Mouse (Mus musculus): ENCODE data around the gene Frmpd2. TPM values are rescaled to one million over a fixed set of nuclear protein-coding genes. Genes with fewer than 3 reads are reported as not detected.

Frmpd2 gene
- polyA plus RNA-seq, 1 experiment, result not detected

DNA sequence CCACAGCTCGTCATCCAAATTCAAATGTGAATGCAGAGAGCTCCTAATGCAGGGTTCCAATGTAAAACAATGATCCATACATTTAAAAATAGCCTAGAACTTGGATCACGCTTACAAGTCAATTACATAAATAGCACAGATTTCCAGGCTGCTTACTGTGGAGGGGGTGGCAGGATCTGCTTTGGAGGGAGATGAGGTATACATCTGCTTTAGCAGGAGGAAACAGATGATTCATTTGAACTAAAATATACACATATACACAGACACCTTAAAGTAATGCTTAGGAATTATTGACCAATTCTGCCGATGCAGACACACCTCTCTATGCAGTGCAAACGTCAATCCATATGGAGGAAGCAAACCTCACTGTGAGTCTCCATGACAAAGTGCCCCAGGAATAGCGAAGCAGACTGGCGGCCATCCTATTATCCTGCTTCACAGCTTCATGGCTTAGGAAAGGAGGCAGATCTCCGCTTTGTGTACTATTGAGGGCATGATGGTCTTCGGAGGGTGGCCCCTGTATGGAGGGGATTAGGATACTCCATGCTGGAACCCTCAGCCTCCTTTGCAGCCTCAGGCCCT is 59.9 kb downstream of the Frmpd2 start:
- H3K4me3 ChIP-seq (ENCODE audit: insufficient read depth, low read length), result no peak overlapping the region
- TF ChIP-seq CTCF (IDR thresholded peaks at IDR 0.05; ENCODE audit: low read depth, low read length) (no peak), POLR2A (IDR thresholded peaks at IDR 0.05; ENCODE audit: borderline replicate concordance, low read depth, low read length) (no peak)
- no peaks in the 10 kb centered on the region for H3K4me1 ChIP-seq (ENCODE audit: control insufficient read depth, insufficient read depth, low read length)
- H3K27ac ChIP-seq (ENCODE audit: insufficient read depth, low read depth, low read length), result no peak overlapping the region

DNA sequence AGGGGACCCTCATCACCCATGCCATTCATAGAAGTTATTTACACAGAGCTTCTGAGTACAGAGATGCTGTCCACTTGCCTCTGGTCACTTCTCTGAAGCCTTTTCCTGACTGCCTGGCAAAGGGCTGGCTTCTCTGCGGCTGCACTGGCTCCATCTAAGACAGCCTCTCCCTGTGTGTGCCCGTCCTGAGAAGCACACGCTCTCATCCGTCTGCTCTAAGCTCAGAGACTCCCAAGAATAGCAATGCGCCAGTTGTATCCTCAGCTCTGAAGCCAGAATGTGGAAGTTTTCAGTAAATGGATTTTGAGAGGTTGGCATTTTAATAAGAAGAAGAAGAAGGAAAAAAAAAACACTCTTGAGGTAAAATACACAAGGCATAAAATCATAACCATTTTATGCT is 61.3 kb downstream of the Frmpd2 start:
- Histone ChIP-seq H3K4me1 (ENCODE audit: control insufficient read depth, insufficient read depth, low read length) (no peaks in the 10 kb centered on the region), H3K27ac (ENCODE audit: insufficient read depth, low read depth, low read length) (no peak overlapping the region), H3K4me3 (ENCODE audit: insufficient read depth, low read length) (no peak overlapping the region)
- TF ChIP-seq CTCF (IDR thresholded peaks at IDR 0.05; ENCODE audit: low read depth, low read length) (no peak), POLR2A (IDR thresholded peaks at IDR 0.05; ENCODE audit: borderline replicate concordance, low read depth, low read length) (no peak)

DNA sequence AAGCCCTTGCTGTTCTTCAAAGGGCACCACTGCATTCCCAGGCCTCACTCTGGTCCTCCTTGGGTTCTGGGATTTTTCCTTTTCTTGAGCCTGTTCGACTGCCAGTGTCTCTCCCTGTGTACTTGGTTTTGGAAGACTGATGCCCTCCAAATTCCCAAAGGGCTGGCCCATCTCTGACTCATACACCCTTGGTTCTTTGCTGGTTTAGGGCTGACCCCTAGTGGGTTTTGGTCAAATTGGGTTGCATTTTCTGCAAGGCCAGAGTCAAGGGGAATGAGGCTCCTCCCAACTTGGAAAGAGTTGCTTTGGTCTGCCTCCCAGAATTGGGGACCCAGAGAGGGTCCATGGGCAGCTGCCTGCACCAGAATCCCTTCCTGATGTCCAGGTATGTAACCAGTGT is 62.0 kb downstream of the Frmpd2 start:
- H3K27ac ChIP-seq (ENCODE audit: insufficient read depth, low read depth, low read length), result no peak overlapping the region
- H3K4me3 ChIP-seq (ENCODE audit: insufficient read depth, low read length), result no peak overlapping the region
- H3K4me1 ChIP-seq (ENCODE audit: control insufficient read depth, insufficient read depth, low read length), result no peaks in the 10 kb centered on the region
- no peak for TF ChIP-seq POLR2A (IDR thresholded peaks at IDR 0.05; ENCODE audit: borderline replicate concordance, low read depth, low read length)
- no peak for TF ChIP-seq CTCF (IDR thresholded peaks at IDR 0.05; ENCODE audit: low read depth, low read length)

DNA sequence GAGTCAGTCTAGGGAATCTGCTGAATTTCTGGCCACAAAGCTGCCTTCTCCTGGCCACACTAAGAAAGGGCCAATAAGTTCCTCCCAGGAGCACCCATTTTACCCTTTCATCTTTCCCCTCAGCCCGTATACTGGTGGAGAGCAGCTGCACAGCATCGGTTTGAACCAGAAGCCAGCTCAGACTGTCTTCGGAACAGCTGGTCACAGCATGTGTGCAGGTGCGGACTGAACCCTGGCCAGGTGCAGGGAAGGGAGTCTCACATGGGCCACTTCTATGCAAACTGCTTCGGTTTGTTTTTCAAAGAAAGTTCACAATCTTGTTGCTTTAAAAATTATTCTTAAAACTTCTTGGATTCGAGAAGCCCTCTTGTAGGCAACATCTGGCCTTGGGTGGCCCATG is 63.8 kb downstream of the Frmpd2 start:
- Histone ChIP-seq H3K4me3 (ENCODE audit: insufficient read depth, low read length) (no peak overlapping the region), H3K4me1 (ENCODE audit: control insufficient read depth, insufficient read depth, low read length) (no peaks in the 10 kb centered on the region), H3K27ac (ENCODE audit: insufficient read depth, low read depth, low read length) (no peak overlapping the region)
- TF ChIP-seq CTCF (IDR thresholded peaks at IDR 0.05; ENCODE audit: low read depth, low read length) (no peak), POLR2A (IDR thresholded peaks at IDR 0.05; ENCODE audit: borderline replicate concordance, low read depth, low read length) (no peak)

DNA sequence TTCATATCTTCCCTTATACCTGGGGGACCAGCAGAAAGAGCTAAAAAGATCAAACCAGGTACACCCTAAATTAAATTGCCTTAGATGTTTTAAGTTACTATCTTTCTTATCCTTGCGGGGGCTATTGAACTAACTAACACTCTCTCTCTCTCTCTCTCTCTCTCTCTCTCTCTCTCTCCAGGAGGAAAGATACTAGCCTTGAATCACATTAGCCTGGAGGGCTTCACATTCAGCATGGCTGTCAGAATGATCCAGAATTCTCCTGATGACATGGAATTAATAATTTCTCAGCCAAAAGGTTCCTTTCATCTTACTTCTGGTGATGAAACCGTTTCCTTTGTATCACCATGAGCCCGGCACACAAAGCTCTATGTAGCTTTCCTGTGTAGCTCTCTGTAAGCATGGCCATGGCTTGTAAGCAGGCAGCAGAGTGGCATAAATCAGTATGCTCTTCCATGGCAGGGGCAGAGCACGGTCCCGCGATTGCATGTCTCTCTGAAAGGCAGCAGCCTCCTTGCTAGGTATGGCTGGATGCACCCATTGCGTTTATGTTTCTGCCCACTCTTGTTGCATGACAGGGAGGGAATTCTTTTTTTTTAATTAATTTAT is 68.2 kb downstream of the Frmpd2 start:
- Histone ChIP-seq H3K4me3 (ENCODE audit: insufficient read depth, low read length) (no peak overlapping the region), H3K4me1 (ENCODE audit: control insufficient read depth, insufficient read depth, low read length) (no peaks in the 10 kb centered on the region), H3K27ac (ENCODE audit: insufficient read depth, low read depth, low read length) (no peak overlapping the region)
- no peak for TF ChIP-seq CTCF (IDR thresholded peaks at IDR 0.05; ENCODE audit: low read depth, low read length)
- no peak for TF ChIP-seq POLR2A (IDR thresholded peaks at IDR 0.05; ENCODE audit: borderline replicate concordance, low read depth, low read length)

DNA sequence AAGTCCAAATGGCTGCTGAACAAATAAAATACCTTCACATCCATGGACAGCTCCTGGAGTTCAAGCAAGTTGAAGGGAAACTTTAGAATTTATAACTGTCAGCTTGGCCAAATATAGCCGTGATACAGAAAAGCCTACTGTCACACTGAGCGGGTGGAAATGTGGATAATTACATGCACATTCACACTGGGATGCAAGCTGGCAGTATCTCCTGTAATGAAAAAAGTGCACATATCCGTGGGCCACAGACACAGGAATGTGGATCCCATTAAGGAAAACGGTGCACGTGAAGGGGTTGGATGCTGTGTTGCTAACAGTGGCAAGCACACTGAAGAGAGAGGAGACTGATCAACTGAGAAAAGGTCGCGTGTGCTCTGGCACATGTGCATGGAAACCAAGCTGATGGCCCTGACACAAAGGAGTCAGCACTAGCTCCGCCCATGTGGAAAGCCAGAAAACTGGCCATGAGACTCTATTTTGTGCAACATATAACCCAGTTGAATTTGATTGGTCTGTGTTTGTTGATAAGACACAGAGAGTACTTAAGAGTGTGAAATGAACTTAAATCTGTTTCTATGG is 74.2 kb downstream of the Frmpd2 start:
- TF ChIP-seq POLR2A (IDR thresholded peaks at IDR 0.05; ENCODE audit: borderline replicate concordance, low read depth, low read length) (no peak), CTCF (IDR thresholded peaks at IDR 0.05; ENCODE audit: low read depth, low read length) (no peak)
- Histone ChIP-seq H3K4me3 (ENCODE audit: insufficient read depth, low read length) (no peak overlapping the region), H3K4me1 (ENCODE audit: control insufficient read depth, insufficient read depth, low read length) (no peaks in the 10 kb centered on the region), H3K27ac (ENCODE audit: insufficient read depth, low read depth, low read length) (no peak overlapping the region)

DNA sequence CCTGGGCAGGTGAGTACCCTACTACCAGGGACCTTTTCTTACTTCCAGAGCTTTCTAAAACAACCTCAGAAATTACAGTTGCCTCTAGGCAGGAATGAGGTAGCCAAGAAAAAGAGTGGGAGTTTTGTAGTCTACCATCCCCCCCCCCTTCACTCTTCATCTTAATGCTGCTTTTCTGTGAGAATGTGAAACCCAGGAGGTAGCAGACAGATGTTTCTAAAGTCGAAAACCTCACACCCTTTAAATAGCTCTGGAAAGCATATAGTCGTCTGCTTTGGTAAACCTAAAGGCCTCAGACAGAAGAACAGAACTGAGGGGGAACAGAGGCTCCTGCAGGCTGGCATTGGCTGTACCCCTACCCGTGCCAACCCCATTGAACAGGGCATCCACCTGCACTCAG is 77.2 kb downstream of the Frmpd2 start:
- no peak for TF ChIP-seq CTCF (IDR thresholded peaks at IDR 0.05; ENCODE audit: low read depth, low read length)
- TF ChIP-seq POLR2A (IDR thresholded peaks at IDR 0.05; ENCODE audit: borderline replicate concordance, low read depth, low read length), result no peak
- H3K4me1 ChIP-seq (ENCODE audit: control insufficient read depth, insufficient read depth, low read length), result no peaks in the 10 kb centered on the region
- H3K27ac ChIP-seq (ENCODE audit: insufficient read depth, low read depth, low read length), result no peak overlapping the region
- H3K4me3 ChIP-seq (ENCODE audit: insufficient read depth, low read length), result no peak overlapping the region

DNA sequence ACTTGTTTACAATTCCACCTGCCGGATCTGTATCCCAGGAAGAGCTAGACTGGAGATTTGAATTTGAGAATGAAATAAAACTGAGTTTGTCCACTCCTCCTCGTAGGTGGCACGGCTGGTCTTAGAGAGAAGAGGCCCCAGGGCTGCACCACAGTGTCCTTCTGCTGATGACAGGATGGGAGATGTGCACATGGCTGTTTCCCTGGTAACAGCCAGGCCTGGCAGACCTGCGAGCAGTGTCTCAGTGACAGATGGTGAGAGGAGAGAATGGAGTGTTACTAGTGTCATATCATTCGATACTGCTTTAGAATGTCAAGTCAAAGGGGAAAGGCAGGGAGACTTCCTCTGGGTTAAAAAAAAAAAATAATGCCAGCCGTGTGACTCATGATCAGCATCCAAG is 78.4 kb downstream of the Frmpd2 start:
- Histone ChIP-seq H3K4me3 (ENCODE audit: insufficient read depth, low read length) (no peak overlapping the region), H3K4me1 (ENCODE audit: control insufficient read depth, insufficient read depth, low read length) (no peaks in the 10 kb centered on the region), H3K27ac (ENCODE audit: insufficient read depth, low read depth, low read length) (no peak overlapping the region)
- TF ChIP-seq POLR2A (IDR thresholded peaks at IDR 0.05; ENCODE audit: borderline replicate concordance, low read depth, low read length), result no peak
- TF ChIP-seq CTCF (IDR thresholded peaks at IDR 0.05; ENCODE audit: low read depth, low read length), result no peak

DNA sequence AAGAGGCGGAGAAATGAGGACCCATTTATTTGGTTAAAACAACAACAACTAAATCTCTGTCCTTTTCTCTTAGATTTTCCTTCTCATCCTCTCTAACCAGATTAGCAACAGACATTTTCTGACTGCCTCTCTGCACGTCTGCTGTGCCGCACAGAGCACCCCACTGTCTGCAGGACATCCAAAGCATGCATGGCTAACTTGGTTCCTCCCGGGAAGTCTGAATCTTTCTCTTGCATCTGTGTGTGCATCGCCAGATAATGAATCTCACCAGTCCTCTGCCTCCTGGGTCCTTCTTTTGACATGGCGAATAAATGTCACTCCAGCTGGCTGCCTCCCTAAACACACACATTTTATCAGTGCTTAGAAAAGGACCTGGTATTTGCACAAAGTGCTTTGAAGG is 99.2 kb downstream of the Frmpd2 start:
- Histone ChIP-seq H3K4me1 (ENCODE audit: control insufficient read depth, insufficient read depth, low read length) (no peaks in the 10 kb centered on the region), H3K4me3 (ENCODE audit: insufficient read depth, low read length) (no peak overlapping the region), H3K27ac (ENCODE audit: insufficient read depth, low read depth, low read length) (no peak overlapping the region)
- no peak for TF ChIP-seq CTCF (IDR thresholded peaks at IDR 0.05; ENCODE audit: low read depth, low read length)
- TF ChIP-seq POLR2A (IDR thresholded peaks at IDR 0.05; ENCODE audit: borderline replicate concordance, low read depth, low read length), result no peak

DNA sequence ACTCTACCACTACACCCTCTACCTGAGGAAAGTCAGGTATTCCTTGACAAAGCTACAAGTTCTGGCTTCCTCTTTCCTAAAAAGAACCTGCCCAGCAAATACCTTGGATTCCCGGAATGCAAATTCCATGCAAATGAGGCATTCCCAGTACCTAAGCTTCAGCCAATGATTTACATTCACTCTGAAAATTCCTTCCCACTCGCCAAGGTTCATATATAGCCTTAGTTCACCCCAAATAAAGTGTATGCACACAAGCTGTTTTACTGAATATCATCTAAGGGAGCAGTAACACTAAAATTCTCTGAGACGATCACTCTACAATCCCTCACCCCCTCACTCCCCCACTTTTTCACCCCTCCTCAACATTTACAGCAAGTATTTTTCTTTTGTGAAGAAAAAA is 102.1 kb downstream of the Frmpd2 start:
- Histone ChIP-seq H3K27ac (ENCODE audit: insufficient read depth, low read depth, low read length) (no peak overlapping the region), H3K4me3 (ENCODE audit: insufficient read depth, low read length) (no peak overlapping the region), H3K4me1 (ENCODE audit: control insufficient read depth, insufficient read depth, low read length) (no peaks in the 10 kb centered on the region)
- TF ChIP-seq CTCF (IDR thresholded peaks at IDR 0.05; ENCODE audit: low read depth, low read length) (no peak), POLR2A (IDR thresholded peaks at IDR 0.05; ENCODE audit: borderline replicate concordance, low read depth, low read length) (no peak)
